ENCODE assay signal across 26 mouse cellular contexts in the genomic region with DNA sequence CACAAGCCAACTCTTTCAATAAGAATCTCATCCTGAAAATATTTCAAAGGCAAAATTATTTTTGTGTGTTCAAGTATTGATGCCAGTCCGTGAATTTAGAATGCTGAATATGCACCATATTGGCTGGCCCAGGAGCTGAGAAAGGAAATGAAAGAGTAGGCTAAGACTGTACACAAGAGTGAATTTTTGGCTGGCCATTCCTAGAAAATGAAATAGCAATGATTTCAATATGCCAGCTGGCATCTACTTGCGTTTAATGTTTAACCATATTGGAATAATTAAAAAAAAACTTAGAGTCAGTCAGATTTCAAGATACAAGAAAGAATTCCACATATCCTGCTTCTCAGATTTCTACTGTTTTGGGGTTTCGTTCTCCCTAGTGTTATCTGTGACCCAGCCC. TPM values are rescaled to one million over a fixed set of nuclear protein-coding genes. Genes with fewer than 3 reads are reported as not detected.
A peak's percentile ranks its signal among the peaks of the same experiment; 100 is the strongest.
DNase-seq lines count a peak whose midpoint lies in the region; ATAC-seq and TF ChIP-seq lines count a peak whose summit lies in the region.
"Had no signal": no experiment of that assay in that cellular context is flagged by ENCODE, and none has a peak within 500 bp of the region (broad histone marks: within the 10 kb centered on the region; RNA-seq: fewer than 3 reads in every experiment).

No protein-coding gene starts in this region.

- 87% methylated on average over 3 of the region's 3 CpGs for WGBS in forebrain, embryonic 14.5 days
- WGBS in forebrain, embryonic 12.5 days: 94% methylated on average over 3 of the region's 3 CpGs
- 74% methylated on average over 3 of the region's 3 CpGs for WGBS in forebrain, postnatal 0 days
- 87% methylated on average over 3 of the region's 3 CpGs for WGBS in forebrain, embryonic 11.5 days

- H3K9ac ChIP-seq in forebrain, embryonic 14.5 days (ENCODE audit: low read length): no peak overlapping the region
- no peak overlapping the region for H3K9ac ChIP-seq in forebrain, embryonic 12.5 days
- no peak overlapping the region for H3K9ac ChIP-seq in forebrain, postnatal 0 days
- no peak overlapping the region for H3K9ac ChIP-seq in forebrain, embryonic 11.5 days (ENCODE audit: low read length)
- H3K9ac ChIP-seq: embryonic facial prominence, embryonic 12.5 days; forebrain, embryonic 15.5 days had no signal

- peak; percentile 41 for DNase-seq in forebrain, embryonic 14.5 days (ENCODE audit: low spot score)
- DNase-seq in forebrain, postnatal 0 days: peak; percentile 36
- DNase-seq in forebrain, embryonic 11.5 days (ENCODE audit: low spot score): no peak
- peak; percentile 22 for DNase-seq in layer of hippocampus, adult 9-11 months
- DNase-seq in layer of hippocampus, adult 9-10 months (ENCODE audit: low spot score): no peak
- DNase-seq in brain, adult 2 months (ENCODE audit: low read depth, low spot score): peak; percentile 45
- DNase-seq in adrenal gland, adult 2 months: no peak
- DNase-seq: adrenal gland, adult 8-10 months; adrenal gland, postnatal 14 days; adrenal gland, postnatal 36 days; B cell, adult 2 months; cerebellum, adult 11-12 months; cerebellum, adult 2 months; cerebellum, adult 9-10 months; cerebellum, postnatal 10 days; cerebellum, postnatal 25 days had no signal

- no peak overlapping the region for H3K4me2 ChIP-seq in forebrain, embryonic 14.5 days (ENCODE audit: low read length)
- H3K4me2 ChIP-seq in forebrain, embryonic 12.5 days: no peak overlapping the region
- H3K4me2 ChIP-seq in forebrain, postnatal 0 days (ENCODE audit: low read depth): no peak overlapping the region
- no peak overlapping the region for H3K4me2 ChIP-seq in forebrain, embryonic 11.5 days (ENCODE audit: low read depth, low read length, severe bottlenecking)
- H3K4me2 ChIP-seq: embryonic facial prominence, embryonic 12.5 days; forebrain, embryonic 15.5 days had no signal

- TF ChIP-seq CTCF in forebrain, postnatal 0 days (IDR thresholded peaks at IDR 0.05; ENCODE audit: low read depth): no peak

- no peaks in the 10 kb centered on the region for H3K36me3 ChIP-seq in forebrain, embryonic 14.5 days (ENCODE audit: control insufficient read depth, insufficient read depth, low read length)
- H3K36me3 ChIP-seq in forebrain, embryonic 12.5 days (replicated peaks): no peaks in the 10 kb centered on the region
- no peaks in the 10 kb centered on the region for H3K36me3 ChIP-seq in forebrain, postnatal 0 days (ENCODE audit: insufficient read depth)
- no peaks in the 10 kb centered on the region for H3K36me3 ChIP-seq in forebrain, embryonic 11.5 days (ENCODE audit: control insufficient read depth, insufficient read depth, low read length)
- H3K36me3 ChIP-seq: embryonic facial prominence, embryonic 10.5 days; embryonic facial prominence, embryonic 12.5 days; forebrain, embryonic 15.5 days; G1E had no signal

- no peak overlapping the region for H3K27ac ChIP-seq in forebrain, embryonic 14.5 days (ENCODE audit: low read depth, low read length)
- H3K27ac ChIP-seq in forebrain, embryonic 12.5 days: no peak overlapping the region
- no peak overlapping the region for H3K27ac ChIP-seq in forebrain, postnatal 0 days (ENCODE audit: low read depth, low read length)
- no peak overlapping the region for H3K27ac ChIP-seq in forebrain, embryonic 11.5 days (ENCODE audit: low read depth, low read length)
- H3K27ac ChIP-seq: embryonic facial prominence, embryonic 10.5 days; embryonic facial prominence, embryonic 12.5 days; forebrain, embryonic 15.5 days had no signal

- no peaks in the 10 kb centered on the region for H3K27me3 ChIP-seq in forebrain, embryonic 14.5 days (replicated peaks; ENCODE audit: control insufficient read depth, insufficient read depth, low read length)
- no peaks in the 10 kb centered on the region for H3K27me3 ChIP-seq in forebrain, embryonic 12.5 days
- H3K27me3 ChIP-seq in forebrain, postnatal 0 days (ENCODE audit: insufficient read depth, low read length): no peaks in the 10 kb centered on the region
- H3K27me3 ChIP-seq in forebrain, embryonic 11.5 days (ENCODE audit: control insufficient read depth, insufficient read depth, low read length): no peaks in the 10 kb centered on the region
- H3K27me3 ChIP-seq: CH12.LX; embryonic facial prominence, embryonic 12.5 days; forebrain, embryonic 15.5 days had no signal

- H3K4me3 ChIP-seq in forebrain, embryonic 14.5 days (ENCODE audit: low read depth, low read length): no peak overlapping the region
- H3K4me3 ChIP-seq in forebrain, embryonic 12.5 days (replicated peaks): no peak overlapping the region
- no peak overlapping the region for H3K4me3 ChIP-seq in forebrain, postnatal 0 days (ENCODE audit: low read depth, low read length)
- no peak overlapping the region for H3K4me3 ChIP-seq in forebrain, embryonic 11.5 days (ENCODE audit: low read depth, low read length)
- H3K4me3 ChIP-seq: embryonic facial prominence, embryonic 10.5 days; embryonic facial prominence, embryonic 12.5 days; forebrain, embryonic 15.5 days had no signal

- no peak for ATAC-seq in forebrain, embryonic 14.5 days
- ATAC-seq in forebrain, embryonic 12.5 days (ENCODE audit: low FRiP score): no peak
- no peak for ATAC-seq in forebrain, postnatal 0 days
- no peak for ATAC-seq in forebrain, embryonic 11.5 days (replicated peaks; ENCODE audit: low FRiP score)
- ATAC-seq: activated CD4-positive, CD25-positive, alpha-beta regulatory T cell, adult 4 months; CD4-positive, CD25-positive, alpha-beta regulatory T cell, adult 4 months; forebrain, embryonic 15.5 days; Patski had no signal

- no peaks in the 10 kb centered on the region for H3K9me3 ChIP-seq in forebrain, embryonic 14.5 days (replicated peaks; ENCODE audit: control insufficient read depth, low read length)
- H3K9me3 ChIP-seq in forebrain, embryonic 12.5 days: no peaks in the 10 kb centered on the region
- no peaks in the 10 kb centered on the region for H3K9me3 ChIP-seq in forebrain, postnatal 0 days (ENCODE audit: low read length)
- H3K9me3 ChIP-seq in forebrain, embryonic 11.5 days (ENCODE audit: control insufficient read depth, low read length): no peaks in the 10 kb centered on the region
- H3K9me3 ChIP-seq: embryonic facial prominence, embryonic 10.5 days; embryonic facial prominence, embryonic 12.5 days; forebrain, embryonic 15.5 days; G1E had no signal

- H3K4me1 ChIP-seq in forebrain, embryonic 14.5 days (ENCODE audit: control insufficient read depth, insufficient read depth, low read length): no peaks in the 10 kb centered on the region
- H3K4me1 ChIP-seq in forebrain, embryonic 12.5 days: no peaks in the 10 kb centered on the region
- H3K4me1 ChIP-seq in forebrain, postnatal 0 days (ENCODE audit: insufficient read depth): no peaks in the 10 kb centered on the region
- no peaks in the 10 kb centered on the region for H3K4me1 ChIP-seq in forebrain, embryonic 11.5 days (replicated peaks; ENCODE audit: control insufficient read depth, insufficient read depth, low read length)
- H3K4me1 ChIP-seq: embryonic facial prominence, embryonic 10.5 days; embryonic facial prominence, embryonic 12.5 days; forebrain, embryonic 15.5 days had no signal

RNA-seq across cellular contexts. Expression of a gene that starts 30.1 kb away (rescaled TPM):
- polyA plus RNA-seq in forebrain, embryonic 14.5 days (2014; fragmentation: Nextera tagmentation; extraction: Ambion mirVana): 8.5 and 17.5 TPM in 2 replicates
- polyA plus RNA-seq in forebrain, embryonic 12.5 days (2016; fragmentation: Nextera tagmentation; extraction: Ambion mirVana): 1.6 and 2.0 TPM in 2 replicates
- total RNA-seq in forebrain, postnatal 0 days (2014; rRNA removed): 14.2 and 19.9 TPM in 2 replicates
- polyA plus RNA-seq in forebrain, postnatal 0 days (2015; fragmentation: Nextera tagmentation; extraction: Ambion mirVana): 17.6 and 42.0 TPM in 2 replicates
- 0.37 and 0.51 TPM in 2 replicates for polyA plus RNA-seq in forebrain, embryonic 11.5 days (2014; fragmentation: Nextera tagmentation; extraction: Ambion mirVana)
- total RNA-seq in adrenal gland, adult 2 months (2021): under 1 TPM; 0.03 to 0.26 TPM
- 0.03 and 0.06 TPM in 2 replicates for polyA plus RNA-seq in adrenal gland, adult 2 months (2012; rRNA removed)
- total RNA-seq: CH12.LX had no signal
- polyA plus RNA-seq: G1E had no signal

RNA-seq across cellular contexts. Expression of a gene that starts 30.3 kb away (rescaled TPM):
- 13.2 and 17.4 TPM in 2 replicates for polyA plus RNA-seq in forebrain, embryonic 14.5 days (2014; fragmentation: Nextera tagmentation; extraction: Ambion mirVana)
- 3.7 and 4.5 TPM in 2 replicates for polyA plus RNA-seq in forebrain, embryonic 12.5 days (2016; fragmentation: Nextera tagmentation; extraction: Ambion mirVana)
- total RNA-seq in forebrain, postnatal 0 days (2014; rRNA removed): 22.2 and 25.9 TPM in 2 replicates
- polyA plus RNA-seq in forebrain, postnatal 0 days (2015; fragmentation: Nextera tagmentation; extraction: Ambion mirVana): 25.8 and 35.1 TPM in 2 replicates
- 1.9 and 2.7 TPM in 2 replicates for polyA plus RNA-seq in forebrain, embryonic 11.5 days (2014; fragmentation: Nextera tagmentation; extraction: Ambion mirVana)
- total RNA-seq in adrenal gland, adult 2 months (2021): under 1 TPM; 0.06 to 0.21 TPM
- 0.04 TPM in 1 of 2 replicates, not detected in the other for polyA plus RNA-seq in adrenal gland, adult 2 months (2012; rRNA removed)
- total RNA-seq: gastrocnemius, adult 18-20 months had no signal
- polyA plus RNA-seq: activated CD4-positive, CD25-positive, alpha-beta regulatory T cell, adult 4 months; CD4-positive, CD25-positive, alpha-beta regulatory T cell, adult 4 months; G1E; Patski had no signal

Comparison
In these comparisons a context has a peak if more than half of its experiments do, and no peak if none do; other contexts are left out.
1. DNase-seq: peak in forebrain, embryonic 14.5 days (single experiment), forebrain, postnatal 0 days (single experiment), layer of hippocampus, adult 9-11 months (single experiment) and brain, adult 2 months (single experiment); none in forebrain, embryonic 11.5 days (single experiment), layer of hippocampus, adult 9-10 months (single experiment) and adrenal gland, adult 2 months (single experiment).